8 mouse cellular contexts compared by ENCODE assay signal in the genomic region with DNA sequence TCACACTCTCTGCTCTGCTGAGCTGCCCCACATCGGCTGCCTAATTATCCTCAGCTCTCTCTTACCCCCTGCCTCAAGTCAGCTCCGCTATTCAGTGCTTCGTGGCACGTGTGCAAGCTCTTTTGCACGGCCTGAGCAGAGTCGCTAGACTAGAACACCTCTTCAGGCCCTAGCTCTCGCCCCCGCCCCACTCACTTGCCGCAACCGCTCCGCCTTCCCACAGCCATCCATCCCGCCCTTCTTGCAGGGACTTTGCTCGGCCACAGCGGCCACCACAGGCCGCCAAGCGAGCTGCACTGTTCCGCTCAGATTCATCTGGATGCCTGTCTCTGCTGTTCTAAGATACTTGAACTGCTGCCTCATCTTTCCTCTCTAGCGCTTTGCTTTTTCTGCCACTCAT. TPM values are rescaled to one million over a fixed set of nuclear protein-coding genes. Genes with fewer than 3 reads are reported as not detected.
DNase-seq lines count a peak whose midpoint lies in the region; ATAC-seq lines count a peak whose summit lies in the region.

No protein-coding gene starts in this region.

- DNase-seq in adrenal gland, adult 2 months, result peak; percentile 86
- DNase-seq in embryo, embryonic 10.5 days (ENCODE audit: low spot score), result peak; percentile 89
- peak; percentile 79 for DNase-seq in gastrocnemius, postnatal 14 days
- DNase-seq in left cerebral cortex, postnatal 10 days (ENCODE audit: extremely low spot score in 1 of 2, low spot score in 2 of 2), result peak; percentile 72 to 90
- peak; percentile 87 to 89 for DNase-seq in right cerebral cortex, postnatal 10 days (ENCODE audit: low spot score in 2 of 2)
- DNase-seq in urinary bladder, postnatal 36 days (ENCODE audit: low spot score in 2 of 2), result peak; percentile 52 to 75

- intact Hi-C loops in gastrocnemius, postnatal 14 days (cut with DNase I; ENCODE audit: low total_unique reads), result no loop called here
- intact Hi-C loops in left cerebral cortex, postnatal 10 days (cut with DNase I), result loop anchor here (2.0 kb wide), 1 partner anchor 72 kb away; a partner anchor contains a TSS

- ATAC-seq in inflammation-experienced regulatory T-cells, adult 6 months, result peak; percentile 63
- ATAC-seq in megakaryocyte progenitor cell, adult 5-6 weeks (replicated peaks; ENCODE audit: poor library complexity), result peak; percentile 74

RNA-seq across cellular contexts. Expression of a gene that starts 3.1 kb away (rescaled TPM):
- 10 to 100 TPM; 49.2 to 61.1 TPM for total RNA-seq in adrenal gland, adult 2 months (2021)
- 44.1 and 48.4 TPM in 2 replicates for polyA plus RNA-seq in adrenal gland, adult 2 months (2012; rRNA removed)
- 10 to 100 TPM; 14.5 to 16.2 TPM for total RNA-seq in gastrocnemius, postnatal 14 days (2021)
- 10 to 100 TPM; 66.6 to 71.2 (median 69.7) TPM for polyA plus RNA-seq in inflammation-experienced regulatory T-cells, adult 6 months (2017; shearing (Covaris generic))
- 10 to 100 TPM; 24.5 to 30.8 TPM for total RNA-seq in left cerebral cortex, postnatal 10 days (2021)
- 37.1 and 37.4 TPM in 2 replicates for total RNA-seq in megakaryocyte progenitor cell, adult 5-6 weeks (2015)
- total RNA-seq in megakaryocyte progenitor cell, adult 5-6 weeks (2017), result 36.0 and 51.4 TPM in 2 replicates

RNA-seq across cellular contexts. Expression of a gene that starts 5.8 kb away (rescaled TPM):
- total RNA-seq in adrenal gland, adult 2 months (2021), result under 1 TPM; 0.41 to 0.43 TPM
- 0.01 and 0.07 TPM in 2 replicates for polyA plus RNA-seq in adrenal gland, adult 2 months (2012; rRNA removed)
- total RNA-seq in gastrocnemius, postnatal 14 days (2021), result under 1 TPM in 1 of 2 experiments, not detected in 1; 0.16 TPM
- 1 to 10 TPM in 1 of 3 experiments, under 1 TPM in 2; 0.16 to 2.1 (median 0.93) TPM for polyA plus RNA-seq in inflammation-experienced regulatory T-cells, adult 6 months (2017; shearing (Covaris generic))
- total RNA-seq in left cerebral cortex, postnatal 10 days (2021), result under 1 TPM; 0.79 to 0.81 TPM
- 1.2 and 1.5 TPM in 2 replicates for total RNA-seq in megakaryocyte progenitor cell, adult 5-6 weeks (2015)
- total RNA-seq in megakaryocyte progenitor cell, adult 5-6 weeks (2017), result 1.0 and 2.6 TPM in 2 replicates

RNA-seq across cellular contexts. Expression of a gene that starts 36.5 kb away (rescaled TPM):
- not detected for total RNA-seq in adrenal gland, adult 2 months (2021)
- polyA plus RNA-seq in adrenal gland, adult 2 months (2012; rRNA removed), result not detected in 2 replicates
- total RNA-seq in gastrocnemius, postnatal 14 days (2021), result not detected
- polyA plus RNA-seq in inflammation-experienced regulatory T-cells, adult 6 months (2017; shearing (Covaris generic)), result not detected
- total RNA-seq in left cerebral cortex, postnatal 10 days (2021), result not detected
- not detected in 2 replicates for total RNA-seq in megakaryocyte progenitor cell, adult 5-6 weeks (2015)
- not detected in 2 replicates for total RNA-seq in megakaryocyte progenitor cell, adult 5-6 weeks (2017)

Comparison
In these comparisons a context has a peak if more than half of its experiments do, and no peak if none do; other contexts are left out.
1. Peak in every context shown above with its lines: DNase-seq and ATAC-seq.